Mouse (Mus musculus) limb, embryonic 10.5 days (tissue): Measurements from ENCODE around the gene Amdhd2. TPM values are rescaled to one million over a fixed set of nuclear protein-coding genes. Genes with fewer than 3 reads are reported as not detected.
"Not testable (repeated sequence)": the region's sequence is repeated elsewhere in the genome, so short reads cannot be mapped to it uniquely, and the experiment has no call there.

Experiments
- DNase-seq: peaks from one replicate; pipeline ENCODE4 v3.0.0-alpha.2; 2017; ENCODE audit warnings: low spot score
- H3K27ac ChIP-seq: fragments of 300-500 bp; sonication (generic); 2 replicates; pipeline ENCODE4 v1.5.1; 2016; ENCODE audit warnings: mild to moderate bottlenecking
- H3K27me3 ChIP-seq: fragments of 300-500 bp; sonication (generic); 2 replicates; pipeline ENCODE4 v1.6.1; 2016; ENCODE audit warnings: low read depth, mild to moderate bottlenecking; ENCODE audit not compliant: poor library complexity, severe bottlenecking
- H3K36me3 ChIP-seq: fragments of 300-500 bp; sonication (generic); 2 replicates; pipeline ENCODE4 v1.6.1; 2016; ENCODE audit warnings: mild to moderate bottlenecking, moderate library complexity
- H3K4me1 ChIP-seq: fragments of 300-500 bp; sonication (generic); 2 replicates; pipeline ENCODE4 v1.6.1; 2016
- H3K4me3 ChIP-seq: fragments of 300-500 bp; sonication (generic); 2 replicates; pipeline ENCODE4 v1.5.1; 2016; ENCODE audit warnings: mild to moderate bottlenecking, moderate library complexity
- H3K9me3 ChIP-seq: fragments of 300-500 bp; sonication (generic); replicated peaks from 2 replicates; pipeline ENCODE4 v1.6.1; 2016; ENCODE audit warnings: mild to moderate bottlenecking
- WGBS: fragments of 180-500 bp; shearing (Covaris S2); methylation state at CpG from one replicate; pipeline ENCODE4 v1.1.7; 2016; 5-methylcytosine and 5-hydroxymethylcytosine counted together
- polyA plus RNA-seq: library from polyadenylated mRNA; unstranded; fragments of >200 nt; fragmentation: Nextera tagmentation; extraction: Ambion mirVana; gene quantifications from 2 replicates; pipeline ENCODE4 v1.2.1, GENCODE M21; 2016

Amdhd2 gene
- polyA plus RNA-seq, 1 experiment from 2014 or later: 49.5 TPM

GRCm38 (mm10) chr17:24141425-24141920 lies 22.1 kb downstream of the Amdhd2 start:
- H3K9me3 ChIP-seq: no peaks in the 10 kb centered on the region
- peaks cover 20% of the 10 kb centered on the region for H3K4me1 ChIP-seq
- H3K36me3 ChIP-seq: no peaks in the 10 kb centered on the region
- under 1% methylated on average over 53 of the region's 57 CpGs for WGBS
- H3K4me3 ChIP-seq: peak overlapping the region; percentile 99
- H3K27ac ChIP-seq: peak overlapping the region; percentile 94
- H3K27me3 ChIP-seq: no peaks in the 10 kb centered on the region
- DNase-seq: peak; percentile 95

- no peaks in the 10 kb centered on the region for H3K36me3 ChIP-seq
- peaks cover 20% of the 10 kb centered on the region for H3K4me1 ChIP-seq
- no peak for DNase-seq
- WGBS: under 1% methylated on average over 43 of the region's 43 CpGs
- H3K27me3 ChIP-seq: no peaks in the 10 kb centered on the region
- H3K27ac ChIP-seq: peak overlapping the region; percentile 94
- no peaks in the 10 kb centered on the region for H3K9me3 ChIP-seq
- peak overlapping the region; percentile 99 for H3K4me3 ChIP-seq
Measured at GRCm38 (mm10) chr17:24140845-24141424, 22.6 kb downstream of the Amdhd2 start.

GRCm38 (mm10) chr17:24139968-24140367 lies 23.6 kb downstream of the Amdhd2 start:
- Histone ChIP-seq H3K27me3 (no peaks in the 10 kb centered on the region), H3K9me3 (no peaks in the 10 kb centered on the region), H3K27ac (no peak overlapping the region), H3K4me3 (peak overlapping the region; percentile 99), H3K36me3 (no peaks in the 10 kb centered on the region), H3K4me1 (peaks cover 20% of the 10 kb centered on the region)
- no peak for DNase-seq
- WGBS: 94% methylated on average over 4 of the region's 4 CpGs

- WGBS: 88% methylated on average over 3 of the region's 3 CpGs
- no peak for DNase-seq
Measured at GRCm38 (mm10) chr17:24139256-24139655, 24.3 kb downstream of the Amdhd2 start.

GRCm38 (mm10) chr17:24137226-24137880 lies 26.2 kb downstream of the Amdhd2 start:
- Histone ChIP-seq H3K27me3 (no peaks in the 10 kb centered on the region), H3K4me1 (peaks cover 20% of the 10 kb centered on the region), H3K27ac (no peak overlapping the region), H3K4me3 (no peak overlapping the region), H3K36me3 (peaks cover 7% of the 10 kb centered on the region; the same call in 1 of the 2 replicates), H3K9me3 (no peaks in the 10 kb centered on the region)
- no peak for DNase-seq
- whole genome bisulfite sequencing: 79% methylated on average over 2 of the region's 2 CpGs

More at GRCm38 (mm10) chr17:24139256-24139655, 24.3 kb downstream of the Amdhd2 start:
- H3K4me3 ChIP-seq: no peak overlapping the region
- H3K36me3 ChIP-seq: no peaks in the 10 kb centered on the region
- no peaks in the 10 kb centered on the region for H3K27me3 ChIP-seq
- no peak overlapping the region for H3K27ac ChIP-seq
- H3K9me3 ChIP-seq: no peaks in the 10 kb centered on the region
- peaks cover 20% of the 10 kb centered on the region for H3K4me1 ChIP-seq

GRCm38 (mm10) chr17:24134062-24134461 lies 29.5 kb downstream of the Amdhd2 start:
- no peak for DNase-seq
- Histone ChIP-seq H3K4me1 (no peaks in the 10 kb centered on the region), H3K27me3 (no peaks in the 10 kb centered on the region), H3K27ac (no peak overlapping the region), H3K4me3 (no peak overlapping the region), H3K9me3 (no peaks in the 10 kb centered on the region), H3K36me3 (peaks cover 7% of the 10 kb centered on the region; the same call in 1 of the 2 replicates)

- H3K27me3 ChIP-seq, DNase-seq, H3K36me3 ChIP-seq, H3K9me3 ChIP-seq, H3K4me3 ChIP-seq, H3K27ac ChIP-seq, H3K4me1 ChIP-seq: not testable (repeated sequence)
- 90% methylated on average over 4 of the region's 4 CpGs for WGBS
Measured at GRCm38 (mm10) chr17:24132919-24133318, 30.6 kb downstream of the Amdhd2 start.

GRCm38 (mm10) chr17:24131570-24131969 lies 32.0 kb downstream of the Amdhd2 start:
- 90% methylated on average over 3 of the region's 3 CpGs for WGBS
- Histone ChIP-seq H3K9me3 (no peaks in the 10 kb centered on the region), H3K4me1 (no peaks in the 10 kb centered on the region), H3K4me3 (no peak overlapping the region), H3K27me3 (no peaks in the 10 kb centered on the region), H3K36me3 (peaks cover 7% of the 10 kb centered on the region; the same call in 1 of the 2 replicates), H3K27ac (no peak overlapping the region)
- DNase-seq: no peak

- not testable (repeated sequence) for H3K36me3 ChIP-seq, DNase-seq, H3K27me3 ChIP-seq, H3K9me3 ChIP-seq, H3K4me1 ChIP-seq, H3K27ac ChIP-seq, H3K4me3 ChIP-seq
- 95% methylated on average over 4 of the region's 4 CpGs for WGBS
Measured at GRCm38 (mm10) chr17:24129246-24129645, 34.3 kb downstream of the Amdhd2 start.

GRCm38 (mm10) chr17:24127592-24127991 lies 36.0 kb downstream of the Amdhd2 start:
- H3K27me3 ChIP-seq: no peaks in the 10 kb centered on the region
- 86% methylated on average over 1 of the region's 1 CpGs for WGBS
- H3K4me3 ChIP-seq: no peak overlapping the region
- no peaks in the 10 kb centered on the region for H3K9me3 ChIP-seq
- no peak overlapping the region for H3K27ac ChIP-seq
- H3K4me1 ChIP-seq: no peaks in the 10 kb centered on the region
- H3K36me3 ChIP-seq: no peaks in the 10 kb centered on the region
- DNase-seq: no peak

- no peaks in the 10 kb centered on the region for H3K27me3 ChIP-seq
- no peaks in the 10 kb centered on the region for H3K36me3 ChIP-seq
- H3K4me3 ChIP-seq: no peak overlapping the region
- H3K4me1 ChIP-seq: no peaks in the 10 kb centered on the region
- H3K9me3 ChIP-seq: no peaks in the 10 kb centered on the region
- DNase-seq: no peak
- 88% methylated on average over 3 of the region's 3 CpGs for WGBS
- no peak overlapping the region for H3K27ac ChIP-seq
Measured at GRCm38 (mm10) chr17:24126801-24127200, 36.8 kb downstream of the Amdhd2 start.

GRCm38 (mm10) chr17:24119446-24119845 lies 44.1 kb downstream of the Amdhd2 start:
- WGBS: 90% methylated on average over 3 of the region's 3 CpGs
- Histone ChIP-seq H3K27me3 (no peaks in the 10 kb centered on the region), H3K36me3 (no peaks in the 10 kb centered on the region), H3K4me3 (no peak overlapping the region), H3K9me3 (no peaks in the 10 kb centered on the region), H3K4me1 (no peaks in the 10 kb centered on the region), H3K27ac (no peak overlapping the region)
- DNase-seq: no peak

GRCm38 (mm10) chr17:24113031-24113430 lies 50.5 kb downstream of the Amdhd2 start:
- Histone ChIP-seq H3K4me3 (no peak overlapping the region), H3K27me3 (no peaks in the 10 kb centered on the region), H3K27ac (no peak overlapping the region), H3K9me3 (no peaks in the 10 kb centered on the region), H3K36me3 (peaks cover 25% of the 10 kb centered on the region), H3K4me1 (no peaks in the 10 kb centered on the region)
- WGBS: 90% methylated on average over 4 of the region's 4 CpGs
- DNase-seq: no peak
